In genomic region chr2:139590888-139591698, GRCm38 (mm10) we compare ENCODE assay signal across 9 mouse cellular contexts.
DNase-seq lines count a peak whose midpoint lies in the region; ATAC-seq and TF ChIP-seq lines count a peak whose summit lies in the region.
"Had no signal": no experiment of that assay in that cellular context is flagged by ENCODE, and none has a peak within 500 bp of the region (broad histone marks: within the 10 kb centered on the region; RNA-seq: fewer than 3 reads in every experiment).

No protein-coding gene starts in this region.

- H3K27ac ChIP-seq in forebrain, embryonic 14.5 days (ENCODE audit: low read depth, low read length), result no peak overlapping the region
- H3K27ac ChIP-seq: liver, embryonic 15.5 days had no signal

- no peak overlapping the region for H3K9ac ChIP-seq in forebrain, embryonic 14.5 days (ENCODE audit: low read length)
- H3K9ac ChIP-seq: liver, embryonic 15.5 days had no signal

- H3K4me1 ChIP-seq in forebrain, embryonic 14.5 days (ENCODE audit: control insufficient read depth, insufficient read depth, low read length), result no peaks in the 10 kb centered on the region
- H3K4me1 ChIP-seq: liver, embryonic 15.5 days had no signal

- TF ChIP-seq CTCF in Patski (IDR thresholded peaks at IDR 0.05), result peak; percentile 69

- DNase-seq in frontal cortex, postnatal 10 days (ENCODE audit: low spot score in 2 of 2), result no peak
- DNase-seq in 3T3-L1 (ENCODE audit: low read depth, low spot score), result peak; percentile 81
- no peak for DNase-seq in Patski (ENCODE audit: low read depth, low spot score)
- peak; percentile 85 for DNase-seq in forebrain, embryonic 14.5 days (ENCODE audit: low spot score)
- peak; percentile 7 to 41 for DNase-seq in kidney, postnatal 36 days
- peak; percentile 74 for DNase-seq in naive thymus-derived CD4-positive, alpha-beta T cell, adult 2 months (ENCODE audit: low read depth)
- no peak for DNase-seq in spleen, postnatal 4 days (ENCODE audit: low spot score in 2 of 2)

- CTCF ChIA-PET in Patski (lab: Charles Lee), result interaction anchor here (0.7 to 1.3 kb wide), 2 partner anchors 9 to 12 kb away, joined by 3 to 5 read pairs; no protein-coding TSS in a partner anchor

- POLR2A ChIA-PET in Patski (lab: Charles Lee), result no interaction called here

- H3K36me3 ChIP-seq in forebrain, embryonic 14.5 days (ENCODE audit: control insufficient read depth, insufficient read depth, low read length), result no peaks in the 10 kb centered on the region
- H3K36me3 ChIP-seq: liver, embryonic 15.5 days had no signal

- in situ Hi-C loops in Patski (cut with MboI; ENCODE audit: low pct_unique_long_range_greater_than_20kb), result loop anchor here (5.0 to 25.0 kb wide), 3 partner anchors 374 to 1554 kb away; no protein-coding TSS in a partner anchor

- no peak overlapping the region for H3K4me3 ChIP-seq in forebrain, embryonic 14.5 days (ENCODE audit: low read depth, low read length)
- H3K4me3 ChIP-seq: liver, embryonic 15.5 days had no signal

- no peak overlapping the region for H3K4me2 ChIP-seq in forebrain, embryonic 14.5 days (ENCODE audit: low read length)
- H3K4me2 ChIP-seq: liver, embryonic 15.5 days had no signal

- 42% methylated on average over 10 of the region's 10 CpGs for WGBS in forebrain, embryonic 14.5 days

- H3K27me3 ChIP-seq in Patski, result peaks cover 3% of the 10 kb centered on the region
- H3K27me3 ChIP-seq in forebrain, embryonic 14.5 days (replicated peaks; ENCODE audit: control insufficient read depth, insufficient read depth, low read length), result 0 out of 2 replicates have a peak, but pooled peaks cover 2% of the 10 kb centered on the region
- H3K27me3 ChIP-seq: liver, embryonic 15.5 days had no signal

- no peaks in the 10 kb centered on the region for H3K9me3 ChIP-seq in forebrain, embryonic 14.5 days (replicated peaks; ENCODE audit: control insufficient read depth, low read length)
- H3K9me3 ChIP-seq: liver, embryonic 15.5 days had no signal

- peak; percentile 85 for ATAC-seq in frontal cortex, adult (ENCODE audit: low TSS enrichment)
- peak; percentile 71 for ATAC-seq in Patski
- peak; percentile 91 for ATAC-seq in forebrain, embryonic 14.5 days

Comparison
In these comparisons a context has a peak if more than half of its experiments do, and no peak if none do; other contexts are left out.
1. DNase-seq: peak in 3T3-L1 (single experiment), forebrain, embryonic 14.5 days (single experiment), kidney, postnatal 36 days (2 of 2) and naive thymus-derived CD4-positive, alpha-beta T cell, adult 2 months (single experiment); none in frontal cortex, postnatal 10 days (0 of 2), Patski (single experiment) and spleen, postnatal 4 days (0 of 2).
2. Peak in every context shown above with its lines, with median percentiles within 50 percentile points of each other: ATAC-seq.